Mouse (Mus musculus) kidney, postnatal 25 days (tissue): ENCODE measurements around the gene Stk4.
A peak's percentile ranks its signal among the peaks of the same experiment; 100 is the strongest.

Experiments
- DNase-seq, 2 experiments: peaks; one replicate each; pipeline ENCODE4 v3.0.0; 2021; ENCODE audit warnings: mixed read lengths in 2 of 2

Gene Stk4

DNA sequence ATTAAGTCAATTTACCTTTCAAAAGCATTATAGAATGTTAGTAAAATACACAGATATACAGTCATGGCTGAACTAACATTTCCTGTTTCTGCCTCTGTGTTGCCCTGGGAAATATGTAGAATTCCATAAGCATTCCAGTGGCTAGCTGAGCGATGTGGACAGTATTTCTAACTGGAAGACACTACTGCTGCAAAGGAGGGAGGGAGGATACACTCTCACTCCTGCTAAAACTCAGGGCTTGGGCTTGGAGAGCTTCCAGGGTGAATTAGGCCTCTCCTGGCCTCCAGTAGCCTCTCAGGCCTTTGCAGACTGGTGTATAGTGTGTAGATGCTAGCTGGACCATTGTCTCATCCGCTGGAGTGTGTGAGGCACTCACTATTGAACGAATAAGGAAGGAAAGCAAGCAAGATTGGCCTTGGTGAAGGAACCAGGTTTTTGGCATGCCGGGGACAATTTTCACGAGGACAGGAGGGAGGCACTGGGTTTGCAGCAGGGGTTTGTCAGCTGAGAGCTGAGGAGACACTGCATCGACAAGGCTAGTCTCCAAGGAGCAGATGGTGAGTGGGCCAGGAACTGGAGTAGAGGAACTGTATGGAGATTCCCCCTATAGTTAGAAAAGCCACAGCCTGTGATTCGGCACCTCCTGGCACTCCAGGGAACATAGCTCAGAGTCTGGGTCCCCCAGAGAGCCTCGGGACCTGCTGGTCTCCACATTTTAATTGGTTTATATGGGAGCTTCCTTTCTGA is 104.7 kb downstream of the Stk4 start:
- no peak for DNase-seq

GRCm38 (mm10) chr2:164175850-164176249 is 105.7 kb downstream of the Stk4 start:
- DNase-seq, result no peak

DNA sequence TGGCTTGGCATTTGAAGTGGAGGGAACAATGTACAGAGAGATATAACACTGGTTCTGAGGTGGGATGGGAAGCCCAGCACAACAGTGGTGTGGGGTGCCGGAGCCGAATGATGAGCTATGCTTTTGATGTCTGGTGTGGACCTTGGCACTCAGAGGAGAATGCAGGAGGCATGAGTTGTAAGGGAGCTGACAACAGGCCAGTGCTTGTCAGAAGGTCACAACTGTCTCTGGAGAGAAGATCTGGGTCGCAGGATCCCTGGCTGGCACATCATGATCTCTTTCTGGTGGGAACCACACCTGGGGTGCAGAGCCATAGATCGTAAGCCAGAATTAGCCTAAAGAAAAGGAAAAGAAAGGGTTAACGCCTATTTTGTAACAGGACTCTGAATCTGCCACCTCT is 107.7 kb downstream of the Stk4 start:
- peak in 1 of 2 experiments; percentile 21 for DNase-seq

DNA sequence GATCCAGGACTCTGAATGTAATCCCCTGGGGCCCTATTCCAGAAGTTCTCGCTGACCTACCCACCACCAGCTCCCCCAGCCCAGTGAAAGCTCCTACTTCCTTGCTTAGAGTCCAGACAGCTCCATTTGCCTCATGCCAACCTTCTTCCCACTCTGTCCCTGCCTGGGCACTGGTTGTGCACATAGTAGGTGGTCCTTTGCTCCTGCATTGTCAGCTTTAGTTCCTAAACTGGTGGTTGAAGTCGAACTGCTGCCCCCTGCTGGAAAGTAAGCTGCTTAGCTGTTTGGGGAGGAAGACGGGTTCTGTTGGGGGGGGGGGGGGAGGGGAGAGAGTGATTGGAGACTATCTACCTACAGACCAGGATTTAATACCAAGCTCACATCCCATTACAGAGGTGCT is 110.0 kb downstream of the Stk4 start:
- peak; percentile 37 to 64 for DNase-seq

GRCm38 (mm10) chr2:164180770-164181169 is 110.6 kb downstream of the Stk4 start:
- DNase-seq, result peak in 1 of 2 experiments; percentile 26

DNA sequence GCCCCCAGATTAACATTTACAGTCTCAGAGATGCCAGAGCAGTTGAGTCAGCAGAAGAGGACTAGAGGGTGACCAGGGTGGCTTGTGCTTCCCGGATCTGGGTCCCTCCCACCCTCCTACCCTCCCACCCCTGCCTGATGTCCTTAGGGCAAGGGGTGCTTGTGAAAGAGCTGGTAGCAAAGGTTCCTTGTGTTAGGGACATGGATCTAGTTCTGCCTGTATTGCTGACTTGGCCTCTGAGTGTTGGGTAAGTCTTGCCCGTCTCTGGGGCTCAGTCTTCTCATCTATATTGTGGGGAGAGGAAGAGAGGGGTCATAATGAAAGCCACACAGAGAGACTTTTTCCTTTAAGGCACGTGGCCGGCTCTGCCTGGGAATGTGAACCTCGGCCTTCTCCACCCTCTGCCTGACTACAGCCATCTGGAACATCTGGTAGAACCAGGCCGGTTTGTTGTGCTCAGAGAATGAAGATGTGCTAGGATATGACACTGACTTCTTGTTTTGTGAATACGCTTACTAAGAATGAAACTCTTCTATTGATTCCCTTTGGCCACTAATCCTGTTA is 112.7 kb downstream of the Stk4 start, which contains the start of gene Wfdc5:
Gene Wfdc5 (minus strand): TSS at position 51 of the 564 bp plus-strand sequence.
- DNase-seq, result peak in 1 of 2 experiments; percentile 16

- peak in 1 of 2 experiments; percentile 60 for DNase-seq
Observed at GRCm38 (mm10) chr2:164183340-164183739, 113.2 kb downstream of the Stk4 start.

GRCm38 (mm10) chr2:164184145-164184719 is 114.1 kb downstream of the Stk4 start:
- peak in 1 of 2 experiments; percentile 29 for DNase-seq

DNA sequence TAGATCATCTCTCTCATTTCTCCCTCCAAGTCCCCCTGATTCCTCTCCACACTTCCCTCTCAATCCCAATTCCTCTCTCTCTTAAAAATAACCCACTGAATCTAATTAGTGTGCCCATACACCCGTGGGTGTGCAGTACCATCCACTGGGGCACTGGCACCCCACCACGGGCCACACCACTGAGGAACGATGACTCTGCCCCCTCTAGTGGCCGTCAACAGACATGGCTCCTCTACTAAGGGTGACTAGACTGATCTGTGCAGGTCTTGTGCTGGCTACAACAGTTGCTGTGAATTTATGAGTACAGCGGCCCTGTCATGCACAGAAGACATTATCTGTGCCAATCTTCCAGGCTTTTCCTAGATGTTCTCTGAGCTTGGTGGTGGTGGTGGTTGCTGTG is 118.6 kb downstream of the Stk4 start:
- DNase-seq, result peak in 1 of 2 experiments; percentile 18

DNA sequence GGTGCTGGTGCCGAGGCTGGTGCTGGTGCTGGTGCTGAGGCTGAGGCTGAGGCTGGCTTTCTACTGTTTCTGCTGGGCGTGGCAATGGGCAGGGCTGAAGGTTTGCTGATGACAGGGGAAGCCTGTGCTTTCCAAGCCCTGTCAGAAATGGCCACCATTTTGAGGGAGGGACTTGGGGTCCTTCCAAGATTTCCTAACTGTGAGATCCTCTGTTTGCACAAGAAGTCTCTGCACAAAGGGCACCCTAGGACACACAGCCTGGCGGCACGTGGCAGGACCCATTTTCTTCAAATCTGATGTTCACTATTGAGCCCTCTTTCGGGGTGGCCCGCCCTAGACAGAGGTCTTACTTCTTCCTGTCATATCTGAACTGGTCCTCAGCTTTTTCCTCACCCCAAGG is 120.5 kb downstream of the Stk4 start, which contains the start of gene Wfdc12:
Gene Wfdc12 (minus strand): TSS at position 33 of the 400 bp plus-strand sequence.
- DNase-seq, result peak in 1 of 2 experiments; percentile 26

DNA sequence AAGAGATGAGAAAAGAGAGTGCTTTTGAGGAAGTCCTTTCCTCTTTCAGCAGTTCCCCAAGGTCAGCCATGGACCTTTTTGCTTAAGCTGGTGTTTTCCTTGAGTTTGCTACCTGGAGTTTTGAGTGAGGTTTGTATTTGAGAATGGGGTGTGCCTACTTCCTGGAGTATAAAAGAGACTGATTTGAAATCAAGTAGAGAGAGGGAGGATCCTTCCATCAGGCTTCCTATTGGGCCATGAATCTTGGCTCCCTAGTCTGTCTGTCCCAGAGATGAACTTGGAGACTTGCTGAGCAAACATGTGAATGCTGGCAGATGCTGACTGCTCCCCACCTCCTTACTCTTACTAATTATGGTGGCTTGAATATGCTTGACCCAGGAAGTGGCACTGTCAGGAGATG is 122.2 kb downstream of the Stk4 start:
- no peak for DNase-seq

GRCm38 (mm10) chr2:164194959-164195630 is 125.0 kb downstream of the Stk4 start:
- peak in 1 of 2 experiments; percentile 8 for DNase-seq

DNA sequence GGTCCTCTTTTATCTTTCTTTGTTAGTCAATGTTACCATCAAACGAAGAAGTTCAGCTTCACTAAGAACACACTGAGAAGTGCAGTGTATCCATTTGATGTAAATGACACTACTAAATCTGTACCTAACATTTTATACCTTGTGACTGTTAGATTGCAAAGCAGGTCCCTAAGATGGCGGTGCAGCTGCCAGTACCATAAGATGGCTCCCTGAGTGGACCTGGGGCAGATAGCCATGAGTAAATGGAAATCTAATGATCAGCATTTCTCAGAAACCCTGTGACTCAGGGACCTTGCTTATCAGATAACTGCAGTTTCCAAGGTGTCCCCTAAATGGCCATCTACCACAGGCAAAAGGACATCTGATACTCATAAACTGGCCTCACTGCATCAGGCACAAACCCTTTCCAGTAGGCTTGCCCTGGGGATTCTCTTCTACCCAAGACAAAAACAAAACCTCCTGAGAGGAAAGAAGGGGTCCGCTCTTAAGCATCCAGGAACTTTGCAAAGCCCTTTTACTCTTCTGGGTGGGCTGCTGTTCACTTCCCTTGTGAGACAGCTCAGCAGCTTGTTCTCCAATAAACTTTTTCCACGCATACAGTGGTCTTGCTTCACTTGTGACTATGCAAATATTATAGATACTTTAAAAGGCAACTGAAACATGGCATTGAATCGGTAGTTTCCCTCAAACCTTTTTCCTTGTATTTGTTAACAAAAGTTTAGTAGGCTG is 126.0 kb downstream of the Stk4 start:
- DNase-seq, result peak in 1 of 2 experiments; percentile 6

DNA sequence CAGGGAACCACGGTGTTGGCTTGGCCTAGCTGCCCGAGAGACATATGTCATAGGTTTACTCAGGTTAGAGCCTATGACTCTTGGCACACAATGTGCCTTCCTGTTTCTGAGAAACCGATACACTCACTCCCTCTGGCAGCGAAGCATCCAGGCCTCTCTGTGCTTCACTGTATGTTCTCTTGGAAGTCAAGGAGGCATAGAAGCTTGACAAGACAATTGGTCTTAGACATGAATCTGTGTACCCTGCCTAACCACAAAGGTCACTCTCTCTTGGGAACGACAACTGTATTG is 126.5 kb downstream of the Stk4 start:
- peak in 1 of 2 experiments; percentile 10 for DNase-seq

GRCm38 (mm10) chr2:164199626-164200327 is 129.7 kb downstream of the Stk4 start, which contains the start of gene Wfdc15a:
Wfdc15a (minus strand) TSS chr2:164200130.
- peak in 1 of 2 experiments; percentile 16 for DNase-seq
